Mouse (Mus musculus) forebrain, embryonic 14.5 days (tissue): Measurements from ENCODE around the gene Olfr1162. TPM values are rescaled to one million over a fixed set of nuclear protein-coding genes. Genes with fewer than 3 reads are reported as not detected.
"Not testable (repeated sequence)": the region's sequence is repeated elsewhere in the genome, so short reads cannot be mapped to it uniquely, and the experiment has no call there.

Source experiments
- ATAC-seq: fragments of 200-750 bp; cut with Nextera tagmentation; 2 replicates; pipeline ENCODE4 v1.8.0; 2017; ENCODE audit warnings: mild to moderate bottlenecking, moderate library complexity
- DNase-seq: peaks from one replicate; pipeline ENCODE4 v3.0.0-alpha.2; 2015; ENCODE audit warnings: low spot score
- H3K27ac ChIP-seq: fragments of 300-500 bp; sonication (generic); 2 replicates; pipeline ENCODE4 v1.5.1; 2014; ENCODE audit warnings: low read depth, mild to moderate bottlenecking, control low read depth, low read length, moderate library complexity
- H3K27me3 ChIP-seq: fragments of 300-500 bp; sonication (generic); replicated peaks from 2 replicates; pipeline ENCODE4 v1.6.1; 2014; ENCODE audit warnings: low read length, control low read depth, mixed read lengths; ENCODE audit not compliant: control insufficient read depth, insufficient read depth
- H3K36me3 ChIP-seq: fragments of 300-500 bp; sonication (generic); 2 replicates; pipeline ENCODE4 v1.6.1; 2014; ENCODE audit warnings: low read length, control low read depth; ENCODE audit not compliant: control insufficient read depth, insufficient read depth
- H3K4me1 ChIP-seq: fragments of 300-500 bp; sonication (generic); 2 replicates; pipeline ENCODE4 v1.6.1; 2014; ENCODE audit warnings: antibody characterized with exemption, low read length, control low read depth; ENCODE audit not compliant: control insufficient read depth, insufficient read depth
- H3K4me2 ChIP-seq: fragments of 300-500 bp; sonication (generic); 2 replicates; pipeline ENCODE4 v1.6.1; 2014; ENCODE audit warnings: mild to moderate bottlenecking, control low read depth, low read length
- H3K4me3 ChIP-seq: fragments of 300-500 bp; sonication (generic); 2 replicates; pipeline ENCODE4 v1.5.1; 2014; ENCODE audit warnings: low read depth, low read length, control low read depth
- H3K9ac ChIP-seq: fragments of 300-500 bp; sonication (generic); 2 replicates; pipeline ENCODE4 v1.6.1; 2014; ENCODE audit warnings: mild to moderate bottlenecking, low read length, control low read depth, moderate library complexity
- H3K9me3 ChIP-seq: fragments of 300-500 bp; sonication (generic); replicated peaks from 2 replicates; pipeline ENCODE4 v1.6.1; 2016; ENCODE audit warnings: low read length, control low read depth, mixed read lengths; ENCODE audit not compliant: control insufficient read depth
- WGBS: fragments of 180-500 bp; shearing (Covaris S2); extraction: QIAGEN DNeasy Blood & Tissue Kit; methylation state at CpG from one replicate; pipeline ENCODE4 v1.1.7; 2014; 5-methylcytosine and 5-hydroxymethylcytosine counted together
- polyA plus RNA-seq: library from polyadenylated mRNA; unstranded; fragments of >200 nt; fragmentation: Nextera tagmentation; extraction: Ambion mirVana; gene quantifications from 2 replicates; pipeline ENCODE4 v1.2.1, GENCODE M21; 2014

The Olfr1162 gene
- polyA plus RNA-seq, result not detected in 2 replicates

DNA sequence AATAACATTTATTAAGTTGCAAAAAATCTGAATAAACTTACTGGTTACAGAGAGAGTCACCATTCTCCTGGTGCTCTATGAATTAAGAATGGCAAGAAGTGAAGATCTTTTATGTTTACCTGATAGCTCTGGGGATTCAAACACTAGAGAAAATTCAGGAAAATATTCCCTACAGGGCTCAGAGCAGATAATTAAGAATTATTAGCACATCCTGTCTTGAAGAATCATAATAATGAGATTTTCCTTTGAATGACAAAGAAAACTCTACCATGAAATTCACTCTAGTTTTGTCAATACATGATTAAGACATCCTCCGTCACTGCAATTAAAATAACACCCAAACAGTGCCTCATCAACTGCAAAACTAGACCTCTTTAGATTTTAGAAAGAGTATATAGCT is at the start of gene Olfr1162:
Gene Olfr1162 (minus strand): TSS at position 101 of the 400 bp plus-strand sequence.
- no peak for ATAC-seq
- no peak within 1 kb of the TSS for H3K27ac ChIP-seq
- H3K27me3 ChIP-seq, result no peaks in the 10 kb centered on the region
- H3K9me3 ChIP-seq, result no peaks in the 10 kb centered on the region
- no peaks in the 10 kb centered on the region for H3K4me1 ChIP-seq
- DNase-seq, result no peak
- H3K36me3 ChIP-seq, result no peaks in the 10 kb centered on the region
- H3K9ac ChIP-seq, result no peak within 1 kb of the TSS
- no peak within 1 kb of the TSS for H3K4me3 ChIP-seq
- WGBS, result 83% methylated on average over 1 of the region's 1 CpGs
- H3K4me2 ChIP-seq, result no peak within 1 kb of the TSS

DNA sequence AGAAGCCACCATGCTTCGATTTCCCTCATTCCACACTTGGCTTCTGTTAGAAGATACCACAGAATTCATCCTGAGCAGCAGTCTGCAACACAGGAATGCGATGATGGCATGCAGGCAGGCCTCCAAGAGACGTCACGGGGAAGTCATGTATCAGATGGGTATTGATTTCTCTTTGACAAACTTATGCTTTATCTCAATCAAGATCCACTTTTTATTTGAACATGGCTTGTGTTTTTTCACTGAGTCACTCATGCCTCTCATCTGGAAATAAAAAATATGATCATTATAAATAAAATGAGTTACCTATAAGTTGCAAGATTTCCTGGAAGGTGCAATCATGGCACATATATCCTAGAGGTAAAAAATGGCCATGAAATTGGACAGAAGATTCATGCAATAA is 42.9 kb upstream of the Olfr1162 start, which contains the start of gene Olfr1164:
Gene Olfr1164 (minus strand): TSS at position 101 of the 400 bp plus-strand sequence.
- Histone ChIP-seq H3K9me3 (no peaks in the 10 kb centered on the region), H3K4me3 (no peak within 1 kb of the TSS), H3K27ac (no peak within 1 kb of the TSS), H3K9ac (no peak within 1 kb of the TSS), H3K36me3 (no peaks in the 10 kb centered on the region), H3K27me3 (no peaks in the 10 kb centered on the region), H3K4me2 (no peak within 1 kb of the TSS), H3K4me1 (no peaks in the 10 kb centered on the region)
- ATAC-seq (no peak), DNase-seq (no peak)
- 74% methylated on average over 4 of the region's 4 CpGs for WGBS

DNA sequence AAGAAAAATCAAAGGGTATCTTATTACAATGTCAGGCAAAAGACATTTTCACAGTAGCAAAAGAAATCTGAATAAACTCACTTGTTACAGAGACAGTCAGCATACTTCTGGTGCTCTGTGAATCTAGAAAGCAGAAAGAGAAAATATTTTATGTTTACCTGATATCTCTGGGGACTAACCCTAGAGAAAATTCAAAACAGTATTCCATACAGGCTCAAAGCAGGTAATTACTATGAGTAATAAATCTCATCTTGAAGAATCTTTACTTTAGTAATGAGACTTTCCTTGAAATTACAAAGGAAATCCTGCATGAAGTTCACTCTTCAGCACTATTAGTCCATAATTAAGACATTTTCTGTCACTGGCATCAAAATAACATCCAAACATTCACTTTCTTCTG is 20.8 kb upstream of the Olfr1162 start, which contains the start of gene Olfr1163:
Gene Olfr1163 (minus strand): TSS at position 101 of the 400 bp plus-strand sequence.
- DNase-seq (no peak), ATAC-seq (no peak)
- Histone ChIP-seq H3K27ac (no peak within 1 kb of the TSS), H3K27me3 (no peaks in the 10 kb centered on the region), H3K4me2 (no peak within 1 kb of the TSS), H3K9ac (no peak within 1 kb of the TSS), H3K9me3 (no peaks in the 10 kb centered on the region), H3K36me3 (no peaks in the 10 kb centered on the region), H3K4me3 (no peak within 1 kb of the TSS), H3K4me1 (no peaks in the 10 kb centered on the region)

DNA sequence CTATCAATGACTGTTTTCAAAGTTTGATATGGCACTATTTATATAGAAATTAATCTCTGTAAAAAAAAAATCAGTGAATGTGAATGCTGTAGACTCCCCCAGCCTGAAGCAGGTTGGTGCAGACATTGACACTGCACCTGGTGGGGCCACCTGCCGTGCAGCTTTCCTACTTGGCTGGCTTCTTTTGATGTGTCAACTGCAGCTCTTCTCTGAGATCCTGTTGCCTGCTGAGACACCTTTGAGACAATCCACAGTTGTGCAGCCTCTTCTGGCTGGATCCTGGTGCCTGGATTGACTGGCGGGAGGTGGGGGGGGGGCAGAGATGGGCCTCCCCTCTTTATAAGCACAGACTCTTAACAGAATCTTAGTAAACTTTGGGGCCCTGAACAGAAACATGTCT is 12.7 kb upstream of the Olfr1162 start:
- Histone ChIP-seq H3K36me3 (no peaks in the 10 kb centered on the region), H3K9ac (no peak overlapping the region), H3K4me1 (no peaks in the 10 kb centered on the region), H3K27me3 (no peaks in the 10 kb centered on the region), H3K4me2 (no peak overlapping the region), H3K27ac (no peak overlapping the region), H3K9me3 (no peaks in the 10 kb centered on the region), H3K4me3 (no peak overlapping the region)
- no peak for ATAC-seq
- DNase-seq, result no peak
- WGBS, result 75% methylated on average over 2 of the region's 2 CpGs

DNA sequence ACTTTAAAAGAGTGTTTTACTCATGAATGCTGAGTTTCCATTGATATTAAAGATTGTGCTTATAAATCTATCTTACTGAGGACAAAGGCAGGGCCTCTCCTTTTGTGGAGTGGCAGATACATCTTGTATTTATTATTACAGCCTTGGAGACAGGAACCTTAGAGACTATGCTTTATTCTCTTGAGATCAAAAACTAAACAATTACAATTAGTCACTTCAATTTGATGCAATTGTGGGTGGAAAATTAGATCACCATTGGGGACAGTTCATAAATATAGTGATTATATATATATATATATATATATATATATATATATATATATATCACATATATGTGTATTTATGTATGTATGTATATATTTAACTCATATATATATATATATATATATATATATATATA is 13.3 kb downstream of the Olfr1162 start, which contains the start of gene Olfr73:
Gene Olfr73 (minus strand): TSS at position 101 of the 400 bp plus-strand sequence.
- Histone ChIP-seq H3K4me3 (no peak within 1 kb of the TSS), H3K27me3 (no peaks in the 10 kb centered on the region), H3K4me1 (no peaks in the 10 kb centered on the region), H3K9ac (no peak within 1 kb of the TSS), H3K36me3 (no peaks in the 10 kb centered on the region), H3K9me3 (no peaks in the 10 kb centered on the region), H3K4me2 (no peak within 1 kb of the TSS), H3K27ac (no peak within 1 kb of the TSS)
- ATAC-seq, result no peak
- no peak for DNase-seq

DNA sequence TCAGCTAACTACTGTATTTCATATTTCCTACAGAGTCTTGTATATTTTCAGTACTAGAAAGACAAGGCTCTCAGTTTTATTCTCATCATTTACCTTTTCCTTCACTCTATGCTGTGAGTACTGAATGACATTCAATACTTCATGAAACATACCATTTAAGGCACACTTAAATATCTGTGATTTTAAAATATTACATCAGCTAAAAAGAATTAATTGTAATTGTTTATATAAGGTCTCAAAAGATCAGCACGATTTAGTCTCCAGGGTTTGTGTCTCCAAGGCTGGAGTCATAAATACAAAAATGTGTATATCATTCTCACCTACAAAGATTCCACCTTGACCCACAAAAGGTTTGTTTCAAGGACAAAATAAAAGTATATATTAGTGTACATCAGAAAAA is 28.5 kb downstream of the Olfr1162 start, which contains the start of gene Olfr1161:
Gene Olfr1161 (plus strand): TSS at position 301 of the 400 bp plus-strand sequence.
- DNase-seq, H3K4me1 ChIP-seq, H3K36me3 ChIP-seq, H3K27ac ChIP-seq, H3K4me2 ChIP-seq, H3K27me3 ChIP-seq, H3K9me3 ChIP-seq, H3K9ac ChIP-seq, ATAC-seq, H3K4me3 ChIP-seq: not testable (repeated sequence)
- 87% methylated on average over 1 of the region's 1 CpGs for WGBS

DNA sequence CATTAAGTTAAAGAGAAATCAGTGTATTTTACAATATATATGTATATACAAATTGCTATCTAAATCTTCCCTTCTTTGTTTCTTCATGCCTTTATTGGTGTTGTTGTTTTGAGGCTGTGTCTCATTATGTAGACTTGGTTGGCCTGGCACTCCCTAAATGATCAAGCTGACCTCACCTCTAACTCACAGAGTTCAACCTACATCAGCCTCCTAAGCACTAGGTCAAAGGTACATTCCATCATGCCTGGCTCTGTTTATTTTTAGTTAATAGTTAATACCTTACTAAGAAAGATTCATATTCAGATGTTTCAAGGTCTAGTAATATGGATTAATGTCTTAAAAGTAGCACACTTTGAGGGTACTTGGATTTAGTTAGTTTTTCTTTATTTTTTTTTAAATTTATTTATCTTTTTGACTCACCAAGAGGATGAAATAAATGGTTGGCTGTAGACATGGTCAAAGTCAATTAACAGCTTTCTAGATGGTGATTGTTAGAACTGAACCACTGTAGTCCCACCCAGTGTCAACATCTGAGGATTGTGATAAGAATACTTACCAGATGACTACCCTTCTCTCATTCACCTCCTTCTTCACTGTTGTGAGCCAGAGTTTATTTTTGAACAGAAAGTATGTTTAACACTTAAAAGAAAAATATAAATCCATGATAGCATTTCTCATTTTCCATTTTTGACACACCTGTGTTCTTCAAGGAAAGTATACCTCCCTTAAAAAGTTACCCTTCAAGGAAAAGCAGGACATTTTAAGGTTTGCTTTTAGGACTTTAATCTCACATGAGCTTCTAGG is 43.2 kb downstream of the Olfr1162 start, which contains the start of gene Olfr1160:
Gene Olfr1160 (minus strand): TSS at position 754 of the 804 bp plus-strand sequence.
- Histone ChIP-seq H3K36me3 (no peaks in the 10 kb centered on the region), H3K4me2 (no peak within 1 kb of the TSS), H3K4me1 (no peaks in the 10 kb centered on the region), H3K4me3 (no peak within 1 kb of the TSS), H3K9me3 (no peaks in the 10 kb centered on the region), H3K27me3 (no peaks in the 10 kb centered on the region), H3K9ac (no peak within 1 kb of the TSS), H3K27ac (no peak within 1 kb of the TSS)
- DNase-seq (no peak), ATAC-seq (no peak)
